Mouse (Mus musculus) urinary bladder, adult 2 months (tissue): ENCODE data around the gene Celf6. TPM values are rescaled to one million over a fixed set of nuclear protein-coding genes. Genes with fewer than 3 reads are reported as not detected.

ENCODE experiments used
- polyA plus RNA-seq: library from polyadenylated mRNA; depleted of rRNA; stranded (reverse); fragments of >200 nt; gene quantifications from 2 replicates; pipeline ENCODE4 v1.2.3, GENCODE M21; 2012; rRNA removed

The Celf6 gene
- polyA plus RNA-seq, 1 experiment = 0.21 TPM

Other genes with a start within 250 kb of the Celf6 start
- 10.1 and 11.2 TPM in 2 replicates for gene Bbs4, start 224.4 kb upstream of the Celf6 start, polyA plus RNA-seq
- gene Arih1, start 91.3 kb upstream of the Celf6 start, polyA plus RNA-seq = 40.0 and 45.5 TPM in 2 replicates
- 103 and 106 TPM in 2 replicates for gene Hexa, start 38.4 kb upstream of the Celf6 start, polyA plus RNA-seq
- 1.3 and 1.5 TPM in 2 replicates for gene Tmem202, start 38.1 kb upstream of the Celf6 start, polyA plus RNA-seq
- 52.4 and 53.9 TPM in 2 replicates for gene Parp6, start 39.4 kb downstream of the Celf6 start, polyA plus RNA-seq
- gene Pkm, start 78.5 kb downstream of the Celf6 start, polyA plus RNA-seq = 888 and 1,061 TPM in 2 replicates
- 5.0 and 6.3 TPM in 2 replicates for gene Gramd2, start 102.2 kb downstream of the Celf6 start, polyA plus RNA-seq
- 6.5 and 7.0 TPM in 2 replicates for gene Senp8, start 172.8 kb downstream of the Celf6 start, polyA plus RNA-seq
- gene Myo9a, start 173.0 kb downstream of the Celf6 start, polyA plus RNA-seq = 9.2 and 9.6 TPM in 2 replicates